Mouse (Mus musculus) brain, embryonic 14.5 days (tissue): Measurements from ENCODE around the gene Neurod4.

Experiments used
- CTCF ChIP-seq: fragments of 200-500 bp; IDR thresholded peaks from 2 replicates; pipeline ENCODE4 v1.5.1; 2012; ENCODE audit warnings: inconsistent platforms, mild to moderate bottlenecking, moderate library complexity, borderline replicate concordance; ENCODE audit not compliant: insufficient read depth, insufficient read length; ENCODE audit errors: extremely low read depth
- POLR2A ChIP-seq: fragments of 200-500 bp; IDR thresholded peaks from 2 replicates; pipeline ENCODE4 v1.6.1; 2012; ENCODE audit warnings: mild to moderate bottlenecking, inconsistent platforms, borderline replicate concordance; ENCODE audit not compliant: poor library complexity, insufficient read depth, insufficient read length, severe bottlenecking; ENCODE audit errors: extremely low read depth

DNA sequence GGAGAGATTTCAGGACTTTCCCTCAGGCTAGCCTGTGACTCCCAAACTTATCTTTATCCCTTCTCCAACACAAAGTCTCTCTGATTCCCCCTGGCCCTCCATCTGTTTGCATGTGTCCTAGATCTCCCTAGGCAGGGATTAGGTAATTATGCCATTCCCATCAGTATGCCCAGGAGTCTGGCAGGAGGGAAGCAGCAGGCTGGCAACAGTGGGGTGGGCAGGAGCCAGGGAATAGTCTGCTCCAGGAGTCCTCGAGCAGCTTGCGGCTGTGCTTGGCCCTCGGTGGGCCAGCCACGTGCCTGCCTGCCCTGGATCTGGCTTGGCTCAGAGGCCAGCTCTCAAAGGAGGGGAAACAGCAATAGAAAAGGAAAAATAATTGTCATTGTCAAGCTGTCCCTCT, 16.8 kb downstream of the Neurod4 start:
- TF ChIP-seq CTCF = no peak
- TF ChIP-seq POLR2A = no peak
